Mouse (Mus musculus) brain, embryonic 14.5 days (tissue): ENCODE measurements around the gene Rnf220.

ENCODE experiments used
- CTCF ChIP-seq: fragments of 200-500 bp; IDR thresholded peaks from 2 replicates; pipeline ENCODE4 v1.5.1; 2012; ENCODE audit warnings: inconsistent platforms, mild to moderate bottlenecking, moderate library complexity, borderline replicate concordance; ENCODE audit not compliant: insufficient read depth, insufficient read length; ENCODE audit errors: extremely low read depth
- POLR2A ChIP-seq: fragments of 200-500 bp; IDR thresholded peaks from 2 replicates; pipeline ENCODE4 v1.6.1; 2012; ENCODE audit warnings: mild to moderate bottlenecking, inconsistent platforms, borderline replicate concordance; ENCODE audit not compliant: poor library complexity, insufficient read depth, insufficient read length, severe bottlenecking; ENCODE audit errors: extremely low read depth

DNA sequence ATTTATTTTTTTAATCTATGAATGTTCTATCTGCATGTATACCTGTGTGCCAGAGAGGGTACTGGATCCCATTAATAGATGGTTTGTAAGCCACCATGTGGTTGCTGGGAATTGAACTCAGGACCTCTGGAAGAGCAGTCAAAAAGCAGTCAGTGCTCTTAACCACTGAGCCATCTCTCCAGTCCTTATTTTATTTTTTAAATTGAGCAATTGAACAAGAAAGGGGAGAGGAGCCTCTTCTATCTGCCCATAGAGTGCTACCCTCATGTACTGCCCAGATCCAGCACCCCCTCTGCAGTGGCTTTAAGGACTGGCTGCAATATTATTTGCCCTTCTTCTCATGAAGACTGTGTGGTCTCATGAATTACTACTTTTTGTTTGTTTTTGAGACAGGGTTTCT lies 271.6 kb downstream of the Rnf220 start:
- no peak for TF ChIP-seq POLR2A
- TF ChIP-seq CTCF = no peak
